Mouse (Mus musculus) monocyte, adult 5-6 weeks (primary cell): Measurements from ENCODE around the gene Pgc. TPM values are rescaled to one million over a fixed set of nuclear protein-coding genes. Genes with fewer than 3 reads are reported as not detected.

Experiments used
- ATAC-seq: fragments of 153-309, 156-312 bp; replicated peaks from 2 replicates; pipeline ENCODE4 v1.8.0; 2017; ENCODE audit warnings: mild to moderate bottlenecking; ENCODE audit not compliant: low TSS enrichment, insufficient number of reproducible peaks, severe bottlenecking, poor library complexity, low FRiP score
- total RNA-seq: library from RNA; stranded (forward); fragments of 200-1000, 200-491, 200-594 nt; gene quantifications from 3 replicates; pipeline ENCODE4 v1.2.3, GENCODE M21; 2017

Gene Pgc
- total RNA-seq, 1 experiment from 2014 or later, result not detected

- no peak for ATAC-seq
These were observed 16.5 kb downstream of the Pgc start for GRCm38 (mm10) chr17:47742991-47743734.

GRCm38 (mm10) chr17:47744086-47744485 lies 17.4 kb downstream of the Pgc start:
- ATAC-seq, result no peak

- ATAC-seq, result no peak
These were observed 18.2 kb downstream of the Pgc start for GRCm38 (mm10) chr17:47744746-47745368.

GRCm38 (mm10) chr17:47748791-47749553 lies 22.3 kb downstream of the Pgc start:
- no peak for ATAC-seq

- no peak for ATAC-seq
These were observed 23.0 kb downstream of the Pgc start for GRCm38 (mm10) chr17:47749626-47750025.

GRCm38 (mm10) chr17:47750101-47750500 lies 23.5 kb downstream of the Pgc start:
- no peak for ATAC-seq

GRCm38 (mm10) chr17:47751811-47752210 lies 25.2 kb downstream of the Pgc start:
- no peak for ATAC-seq

- no peak for ATAC-seq
These were observed 26.6 kb downstream of the Pgc start for GRCm38 (mm10) chr17:47753130-47753775.

GRCm38 (mm10) chr17:47754246-47754645 lies 27.6 kb downstream of the Pgc start:
- peak; percentile 91 for ATAC-seq

GRCm38 (mm10) chr17:47756366-47756765 lies 29.7 kb downstream of the Pgc start:
- ATAC-seq, result no peak

GRCm38 (mm10) chr17:47757056-47757610 lies 30.5 kb downstream of the Pgc start:
- peak; percentile 24; the same call in 1 of the 2 replicates for ATAC-seq

GRCm38 (mm10) chr17:47759702-47760410 lies 33.2 kb downstream of the Pgc start:
- peak; percentile 61 for ATAC-seq

GRCm38 (mm10) chr17:47762028-47762427 lies 35.4 kb downstream of the Pgc start:
- ATAC-seq, result no peak

- ATAC-seq, result no peak
These were observed 36.1 kb downstream of the Pgc start for GRCm38 (mm10) chr17:47762518-47763340.

GRCm38 (mm10) chr17:47765986-47766385 lies 39.3 kb downstream of the Pgc start:
- no peak for ATAC-seq

- peak; percentile 22 for ATAC-seq
These were observed 39.9 kb downstream of the Pgc start for GRCm38 (mm10) chr17:47766407-47767043.

GRCm38 (mm10) chr17:47767081-47767455 lies 40.4 kb downstream of the Pgc start:
- ATAC-seq, result peak; percentile 25
